Mouse (Mus musculus) heart, postnatal 14 days (tissue): ENCODE data around the gene Plcb4. TPM values are rescaled to one million over a fixed set of nuclear protein-coding genes. Genes with fewer than 3 reads are reported as not detected.
A peak's percentile ranks its signal among the peaks of the same experiment; 100 is the strongest.

ENCODE experiments used
- DNase-seq, 2 experiments: peaks; one replicate each; pipeline ENCODE4 v3.0.0; 2021 to 2022
- intact Hi-C: fragments of 180-260 bp; cut with DNase I; formaldehyde crosslinking; loops from one replicate; pipeline ENCODE4 v1.15.1; 2025
- total RNA-seq, 2 experiments: library from RNA; stranded (reverse); gene quantifications; 2 replicates each; pipeline ENCODE4 v1.2.3; 2021

Plcb4 gene
- total RNA-seq, 2 experiments from 2014 or later, result 82.1 to 93.1 TPM

- no peak for DNase-seq
- intact Hi-C loops, result no loop called here
These were observed 85.9 kb downstream of the Plcb4 start for GRCm38 (mm10) chr2:135744711-135745110.

DNA sequence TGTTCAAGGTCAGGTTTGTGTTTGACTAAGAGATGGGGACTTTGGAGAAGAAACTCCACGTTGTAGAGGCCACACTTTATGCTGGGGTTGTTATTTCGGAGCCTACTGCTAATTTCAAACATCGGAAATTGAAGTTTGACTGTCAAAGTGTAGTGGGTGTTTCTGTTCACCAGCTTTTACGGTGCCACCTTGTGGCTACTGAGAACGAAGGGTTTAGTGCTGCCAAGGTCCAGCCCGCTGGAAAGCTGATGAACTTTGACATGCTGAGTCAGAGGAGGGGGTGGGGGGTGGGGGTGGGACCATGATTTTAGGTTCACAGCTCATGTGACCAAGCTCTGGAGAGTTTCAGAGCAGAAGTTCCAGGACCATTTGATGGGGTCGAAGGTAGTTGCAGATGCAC lies 86.3 kb downstream of the Plcb4 start:
- no peak for DNase-seq
- intact Hi-C loops, result no loop called here

DNA sequence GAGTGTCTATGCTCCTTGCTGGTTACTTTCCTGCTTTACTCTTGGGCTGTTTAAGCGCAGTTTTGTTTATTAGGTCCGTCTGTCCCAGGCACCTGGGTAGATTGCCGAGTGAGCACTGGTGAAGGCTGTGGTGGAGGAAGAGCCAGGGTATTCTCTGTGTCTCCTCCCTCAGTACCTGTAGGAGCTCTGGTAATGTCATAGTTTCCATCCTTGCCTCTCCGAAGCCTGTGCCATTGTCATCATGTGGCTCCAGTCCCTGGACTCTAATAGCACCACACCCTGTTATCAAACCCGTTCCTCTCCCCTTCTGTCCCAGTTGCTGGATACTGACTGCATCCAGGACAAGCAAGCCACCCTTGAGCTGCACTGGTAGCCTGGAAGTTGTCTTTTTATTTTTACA lies 89.6 kb downstream of the Plcb4 start:
- DNase-seq, result no peak
- intact Hi-C loops, result no loop called here

DNA sequence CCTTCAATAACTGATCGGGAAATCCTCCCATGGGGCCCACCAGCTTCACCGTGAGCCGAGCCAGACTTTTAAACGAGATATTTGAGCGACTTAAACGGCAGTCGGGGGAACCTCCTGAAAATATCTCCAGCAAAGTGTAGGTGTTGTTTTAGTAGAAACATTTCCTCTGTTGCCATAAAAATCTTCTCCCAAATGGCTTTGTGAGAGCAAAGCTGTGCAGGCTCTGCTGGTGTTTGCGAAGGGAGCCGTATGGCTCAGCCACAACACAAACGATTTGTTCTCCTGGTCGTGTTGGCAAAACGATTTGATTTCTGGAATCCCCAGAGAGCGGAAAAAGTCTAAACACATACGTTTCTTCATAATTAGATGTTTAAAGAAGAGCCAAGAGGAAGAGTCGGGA lies 90.8 kb downstream of the Plcb4 start:
- no peak for DNase-seq
- intact Hi-C loops, result no loop called here

DNA sequence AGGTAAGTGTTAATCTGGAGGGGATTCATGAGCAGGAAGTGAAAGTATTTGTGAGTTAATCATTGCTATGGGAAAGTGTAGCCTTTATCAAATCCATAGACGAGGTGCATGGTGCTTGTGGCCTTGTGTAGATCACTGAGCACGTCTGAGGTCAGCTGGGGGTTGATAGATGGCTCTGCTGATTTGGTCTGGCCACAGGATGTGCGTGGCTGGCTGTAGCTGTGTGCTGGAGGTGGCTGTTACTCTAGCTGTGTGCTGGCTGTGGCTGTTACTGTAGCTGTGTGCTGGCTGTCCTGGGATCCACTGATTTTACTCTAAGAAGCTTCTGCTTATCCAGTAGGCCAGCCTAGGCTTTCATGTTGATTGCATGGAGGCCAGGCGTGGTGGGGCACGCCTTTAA lies 91.9 kb downstream of the Plcb4 start:
- intact Hi-C loops, result no loop called here
- DNase-seq, result no peak

DNA sequence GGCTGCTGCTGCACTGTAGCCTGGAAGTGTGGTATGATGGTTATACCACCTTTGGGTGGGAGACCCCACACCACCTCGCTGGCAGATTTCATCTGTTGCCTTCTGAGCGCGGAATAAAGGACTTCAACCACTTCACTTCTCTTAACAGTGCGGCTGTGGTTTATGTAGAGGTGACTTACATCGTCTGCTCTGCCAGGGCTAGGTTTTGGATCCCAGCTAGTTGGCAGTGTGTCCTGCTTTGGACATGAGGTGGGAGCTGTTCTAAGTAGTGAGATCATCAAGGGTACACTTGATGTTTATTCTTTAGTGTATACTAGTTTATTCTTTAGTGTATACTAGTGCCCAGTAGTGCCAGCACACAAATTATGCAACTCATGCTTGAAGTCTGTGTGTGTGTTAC lies 97.0 kb downstream of the Plcb4 start:
- intact Hi-C loops, result no loop called here
- DNase-seq, result no peak

DNA sequence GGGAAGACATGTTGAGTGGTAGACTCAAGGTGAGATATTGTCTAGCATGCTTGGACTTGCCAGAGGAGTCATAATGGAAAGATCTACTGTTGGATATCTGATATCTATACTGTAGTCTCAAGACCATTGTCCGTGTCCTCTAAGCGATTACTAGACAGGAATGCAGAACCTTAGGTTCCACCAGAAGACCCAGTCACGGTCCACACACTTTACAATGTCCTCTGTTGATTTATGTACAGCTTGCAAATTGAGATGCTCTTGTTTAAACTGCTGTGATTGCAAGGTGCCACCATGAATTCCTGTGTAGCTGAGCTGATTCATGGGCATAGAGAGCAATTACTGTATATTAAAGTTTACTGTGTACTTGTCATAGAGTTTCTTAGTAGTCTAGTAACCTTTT lies 98.7 kb downstream of the Plcb4 start:
- DNase-seq, result no peak

GRCm38 (mm10) chr2:135759499-135760095 lies 100.8 kb downstream of the Plcb4 start:
- intact Hi-C loops, result no loop called here
- DNase-seq, result peak; percentile 23 to 42

More for the DNA sequence above, 98.7 kb downstream of the Plcb4 start:
- intact Hi-C loops, result no loop called here

DNA sequence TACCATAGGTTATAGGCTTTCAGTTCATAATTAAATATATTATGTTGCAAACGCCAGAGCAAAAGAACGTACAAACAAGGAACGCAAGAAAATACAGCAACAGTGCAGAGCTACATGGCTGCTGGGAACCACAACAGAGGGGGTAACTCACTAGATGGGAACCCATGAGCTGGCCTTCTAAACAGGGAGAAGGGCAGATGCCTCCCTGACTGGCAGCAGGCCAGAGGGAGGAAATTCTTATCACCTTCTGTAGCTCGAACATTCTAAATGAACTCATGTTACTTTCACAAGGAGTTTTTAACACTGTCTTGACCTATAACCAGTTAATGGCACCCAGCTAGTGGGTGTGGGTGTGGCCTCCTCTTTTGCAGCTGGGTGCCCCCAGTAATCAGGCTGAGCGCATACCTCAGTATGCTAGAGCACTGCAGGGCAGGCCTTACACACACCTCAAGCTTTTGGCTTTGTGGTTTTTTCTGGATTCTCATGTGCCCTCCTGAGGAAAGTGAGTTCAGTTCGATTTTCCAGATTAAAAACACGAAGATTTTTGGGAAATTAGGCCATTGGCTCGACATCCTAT lies 102.5 kb downstream of the Plcb4 start:
- intact Hi-C loops, result no loop called here
- peak in 1 of 2 experiments; percentile 31 for DNase-seq

GRCm38 (mm10) chr2:135764706-135765105 lies 105.9 kb downstream of the Plcb4 start:
- intact Hi-C loops, result no loop called here
- DNase-seq, result no peak

DNA sequence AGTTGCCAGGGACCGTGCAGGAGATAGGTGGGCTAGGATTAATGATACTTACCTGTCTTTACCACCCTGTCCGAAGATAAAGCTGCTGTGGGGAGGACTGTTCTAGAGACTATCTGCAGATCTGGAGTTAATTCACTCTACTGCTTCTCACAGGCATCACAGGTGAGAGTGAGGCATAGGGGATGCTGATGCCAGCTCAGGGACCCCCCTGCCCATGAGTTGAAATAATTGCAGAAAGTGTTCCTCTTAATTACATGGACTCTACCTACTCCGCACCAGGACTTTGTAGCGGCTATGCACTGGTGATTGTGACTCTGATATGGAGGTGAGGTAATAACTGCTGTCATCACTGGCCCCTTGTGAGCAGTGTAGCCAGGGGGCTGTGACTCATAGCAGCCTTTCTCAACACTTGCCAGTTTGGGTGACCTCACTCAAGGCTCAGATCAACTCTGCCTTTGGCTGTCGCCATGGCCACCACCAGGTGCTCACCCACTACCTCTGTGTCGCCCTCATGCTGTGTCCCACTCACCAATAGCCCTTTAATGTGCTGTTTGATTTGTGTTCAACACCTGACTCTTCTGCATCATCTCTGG lies 107.8 kb downstream of the Plcb4 start:
- DNase-seq, result no peak
- intact Hi-C loops, result no loop called here

- intact Hi-C loops, result no loop called here
- DNase-seq, result no peak
These were observed 108.7 kb downstream of the Plcb4 start for GRCm38 (mm10) chr2:135767535-135767934.

DNA sequence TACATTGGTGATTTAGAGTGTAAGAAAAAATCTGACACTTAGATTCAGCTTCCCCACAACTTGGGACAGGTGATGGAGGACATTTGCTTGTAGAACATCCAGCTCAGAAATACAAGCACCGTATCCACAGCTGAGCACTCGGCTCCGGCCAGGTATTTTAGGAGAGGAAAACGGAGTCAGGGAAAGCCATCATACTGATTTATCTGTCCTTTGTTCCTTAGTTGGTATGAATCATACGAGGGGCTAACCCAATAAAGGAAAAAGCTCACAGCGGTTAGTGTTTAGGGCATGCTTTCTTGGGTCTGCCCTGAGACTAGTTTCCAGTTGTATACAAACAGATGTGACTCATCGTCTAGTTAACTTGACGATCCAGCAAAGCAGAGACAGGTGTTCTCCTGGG lies 110.9 kb downstream of the Plcb4 start:
- DNase-seq, result no peak
- intact Hi-C loops, result no loop called here

- DNase-seq, result no peak
- intact Hi-C loops, result no loop called here
These were observed 111.4 kb downstream of the Plcb4 start for GRCm38 (mm10) chr2:135770226-135770625.

- no peak for DNase-seq
- intact Hi-C loops, result no loop called here
These were observed 114.6 kb downstream of the Plcb4 start for GRCm38 (mm10) chr2:135773194-135773972.

DNA sequence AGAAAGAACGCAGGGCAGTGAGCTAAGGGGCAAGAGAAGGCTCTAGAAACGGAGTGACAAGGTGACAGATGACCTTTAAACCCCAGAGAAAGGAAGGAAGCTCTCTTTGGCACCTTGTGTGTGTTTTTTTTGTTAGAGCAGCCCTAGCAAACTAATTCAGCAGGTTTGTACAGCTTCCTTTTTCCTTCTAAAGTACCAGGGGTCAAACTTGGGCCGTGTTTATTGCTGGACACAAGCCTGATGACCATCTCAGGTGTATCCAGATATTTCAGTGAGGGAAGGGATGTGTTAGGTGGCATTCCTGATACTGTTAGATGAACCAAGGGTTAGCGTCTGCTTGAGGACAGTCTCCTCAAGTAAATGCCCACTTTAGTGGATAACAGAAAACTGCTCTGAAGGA lies 116.2 kb downstream of the Plcb4 start:
- no peak for DNase-seq
- intact Hi-C loops, result no loop called here

DNA sequence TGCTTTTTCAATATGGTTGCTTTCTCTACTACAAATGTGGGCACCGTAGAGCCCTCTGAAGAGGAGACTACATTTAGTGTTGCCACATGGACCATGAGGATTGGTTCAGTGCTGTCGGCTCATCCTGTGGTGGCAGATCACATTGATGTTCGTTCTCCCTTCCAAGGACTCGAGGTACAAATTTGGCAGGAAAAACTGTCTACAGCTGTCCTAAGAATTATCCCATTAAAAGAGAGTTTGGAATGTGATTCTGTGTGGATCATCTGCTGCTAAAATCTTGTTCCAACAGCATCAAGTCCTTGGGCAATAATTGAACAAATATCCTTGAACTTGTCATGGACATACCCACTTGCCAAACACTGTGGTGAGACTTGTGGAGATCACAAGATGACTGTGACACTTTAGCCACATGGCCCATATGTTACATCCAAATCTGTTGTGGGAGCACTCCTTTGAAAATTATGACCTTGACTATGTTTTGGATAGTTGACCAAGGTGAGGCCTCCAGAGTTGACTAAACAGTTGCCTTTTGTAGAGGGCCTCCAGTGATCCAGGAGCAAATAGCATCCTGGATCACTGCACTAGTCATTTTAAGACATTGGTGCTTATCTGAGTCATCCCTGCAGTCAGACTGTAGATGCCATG lies 117.4 kb downstream of the Plcb4 start:
- no peak for DNase-seq
- intact Hi-C loops, result no loop called here

DNA sequence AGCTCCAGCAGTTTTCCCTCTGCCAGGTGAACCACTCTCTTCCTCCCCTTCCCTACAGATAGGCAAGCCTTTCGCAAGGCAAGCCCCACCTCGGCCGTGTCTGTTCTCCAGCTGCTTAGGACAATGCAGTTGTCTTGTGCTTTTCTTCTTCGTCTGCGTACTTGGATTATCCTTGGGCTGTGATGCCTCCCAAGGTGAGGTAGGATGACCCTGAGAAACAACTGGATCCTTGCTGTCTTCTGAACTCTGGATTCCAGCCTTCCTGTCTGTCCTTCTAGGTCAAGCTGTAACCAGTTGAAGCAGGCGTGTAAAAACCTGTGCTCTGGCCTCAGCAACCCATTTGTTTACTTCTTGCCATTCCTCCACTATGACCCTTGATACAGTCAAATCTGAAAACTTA lies 122.6 kb downstream of the Plcb4 start:
- no peak for DNase-seq
- intact Hi-C loops, result no loop called here

- DNase-seq, result no peak
- intact Hi-C loops, result no loop called here
These were observed 128.6 kb downstream of the Plcb4 start for GRCm38 (mm10) chr2:135787415-135787814.

GRCm38 (mm10) chr2:135792907-135793306 lies 134.1 kb downstream of the Plcb4 start:
- intact Hi-C loops, result no loop called here
- DNase-seq, result no peak

DNA sequence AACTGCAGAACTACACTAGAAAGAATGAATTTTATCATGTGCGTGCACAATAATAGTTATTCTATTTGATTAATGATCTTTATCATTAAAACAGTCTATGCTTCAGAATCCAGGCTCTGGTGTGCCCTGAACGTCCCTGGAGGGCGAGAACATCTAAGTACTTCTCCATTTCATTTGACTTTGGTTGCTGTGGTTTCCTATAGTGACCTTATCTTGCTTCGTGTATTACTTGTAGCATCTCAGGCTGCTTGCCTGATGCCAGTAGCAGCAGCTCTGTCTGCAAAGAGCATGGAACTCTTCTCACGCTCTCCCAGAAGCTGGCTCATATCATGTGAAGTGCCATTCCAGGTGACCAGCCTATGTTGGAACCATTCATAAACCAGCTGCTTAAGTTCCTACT lies 137.9 kb downstream of the Plcb4 start:
- intact Hi-C loops, result loop anchor here (5.0 kb wide), 1 partner anchor 64 kb away; no protein-coding TSS in a partner anchor
- DNase-seq, result no peak
